Mouse (Mus musculus): ENCODE results near the gene Lrguk.
A peak's percentile ranks its signal among the peaks of the same experiment; 100 is the strongest.

The Lrguk gene

DNA sequence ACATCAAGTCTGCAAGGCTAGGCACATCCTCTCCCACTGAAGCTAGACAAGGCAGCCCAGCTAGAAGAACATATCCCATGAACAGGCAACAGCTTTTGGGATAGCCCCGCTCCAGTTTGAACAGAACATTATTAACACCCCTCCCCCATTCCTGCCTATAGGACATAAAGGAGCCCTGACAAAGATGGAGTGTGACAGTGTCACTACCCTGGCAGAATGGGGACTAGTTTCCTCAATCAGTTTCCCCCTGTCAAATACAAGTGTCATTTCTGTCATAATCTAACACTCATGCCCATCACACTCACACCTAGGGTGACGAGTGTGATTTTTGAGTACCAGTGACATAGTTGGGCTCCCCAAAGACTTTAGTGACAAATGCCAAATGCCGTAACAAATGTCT, 118.8 kb downstream of the Lrguk start:
- DNase-seq (ENCODE audit: low spot score): no peak

DNA sequence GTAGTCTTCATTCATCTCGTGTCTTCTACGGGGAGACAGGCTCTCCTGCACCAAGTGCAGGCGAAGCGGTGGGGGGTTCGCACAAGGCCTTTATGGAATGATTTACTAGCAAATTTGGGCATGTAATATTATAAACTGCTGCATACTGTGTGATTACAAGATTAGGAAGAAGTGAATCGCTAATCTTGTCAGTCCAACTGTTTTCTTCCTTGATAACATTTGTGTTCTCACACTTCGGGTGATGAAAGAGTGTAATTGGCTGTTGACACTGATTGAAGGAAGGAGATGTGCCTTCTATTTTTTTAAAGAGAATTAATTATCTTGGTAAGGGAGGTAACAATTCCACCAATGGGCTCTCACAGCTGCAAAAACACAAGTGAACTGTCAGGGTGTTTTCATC, 119.4 kb downstream of the Lrguk start:
- no peak for DNase-seq (ENCODE audit: low spot score)

DNA sequence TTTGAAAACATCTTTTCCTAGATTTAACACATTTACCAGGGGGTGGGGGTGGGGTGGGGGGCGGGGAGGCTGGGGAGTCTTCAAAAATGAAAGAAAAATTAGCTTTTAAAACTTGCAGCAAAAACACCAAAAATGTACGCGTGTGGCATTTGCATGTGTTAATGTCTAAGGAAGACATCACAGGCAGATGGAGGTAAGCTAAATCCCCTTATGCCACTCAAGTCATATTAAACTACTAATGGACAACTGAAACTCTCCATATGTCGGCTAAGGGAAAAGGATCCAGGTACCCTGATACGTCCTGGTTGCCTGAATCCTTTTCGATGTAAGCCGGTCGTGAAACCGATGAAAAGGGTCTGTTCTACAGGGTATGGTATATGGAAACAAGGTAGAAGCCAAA, 119.8 kb downstream of the Lrguk start:
- no peak for DNase-seq (ENCODE audit: low spot score)

DNA sequence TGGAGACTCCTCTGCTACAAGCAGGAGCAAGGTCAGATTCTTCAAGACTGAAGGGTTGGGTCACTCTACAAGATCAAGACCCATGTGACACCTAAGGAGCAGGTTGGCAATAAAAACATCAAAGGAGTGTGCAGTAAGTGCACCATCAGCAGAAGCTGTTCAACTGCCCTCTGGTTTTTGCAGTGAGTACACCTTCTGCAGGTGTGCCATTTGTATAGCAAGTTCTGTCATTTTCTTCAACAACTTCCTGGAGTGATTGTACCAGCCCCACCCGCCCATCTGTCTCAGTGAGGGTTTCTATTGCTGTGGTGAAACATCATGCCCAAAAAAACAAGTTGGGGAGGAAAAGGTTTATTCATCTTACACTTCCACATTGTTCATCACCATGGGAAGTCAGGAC, 120.6 kb downstream of the Lrguk start:
- no peak for DNase-seq (ENCODE audit: low spot score)

DNA sequence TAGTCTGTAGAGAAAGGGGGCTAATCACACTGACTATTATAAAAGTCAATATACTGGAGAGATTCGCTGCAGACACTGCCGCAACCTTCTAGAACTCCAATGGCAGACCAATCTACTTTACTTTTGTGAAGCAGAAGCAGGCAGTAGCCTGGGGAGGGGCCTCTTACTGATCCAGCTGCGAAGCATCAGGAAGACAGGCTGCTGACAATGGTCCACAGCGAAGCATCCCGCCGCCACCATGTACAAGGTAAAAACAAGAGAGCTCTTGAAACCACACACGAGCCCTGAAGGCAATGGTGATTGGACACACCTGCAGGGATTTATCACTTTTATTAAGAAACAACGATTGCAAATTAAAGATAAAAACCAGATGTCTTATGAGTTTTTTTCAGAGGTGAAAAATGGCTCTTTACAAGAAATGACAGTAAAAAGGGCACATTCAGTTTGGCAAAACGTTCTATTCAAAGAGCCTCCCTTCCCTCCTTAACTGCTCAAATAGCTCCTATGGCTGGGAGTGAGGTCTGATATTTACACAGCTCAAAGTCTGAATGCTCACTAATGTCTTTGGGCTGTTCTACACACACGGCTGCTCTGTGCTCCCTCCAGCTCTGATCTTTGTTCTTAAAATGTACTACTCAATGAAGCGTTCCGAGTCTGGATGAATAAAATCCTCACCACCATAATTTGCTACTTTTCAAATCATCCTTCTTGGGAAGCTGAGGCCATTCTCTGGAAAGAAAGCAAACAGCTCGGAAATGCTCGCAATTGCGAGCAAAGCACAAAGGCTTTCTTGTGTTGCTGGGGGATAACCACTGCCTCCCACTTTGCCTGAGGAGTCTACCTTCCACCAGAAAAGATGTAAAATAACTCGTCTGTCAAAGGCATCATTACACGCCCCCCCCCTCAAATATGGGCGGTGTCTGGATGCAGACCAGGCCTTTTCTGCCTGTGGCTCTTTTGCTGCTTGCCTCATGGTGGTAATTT, 124.1 kb downstream of the Lrguk start:
- DNase-seq (ENCODE audit: low spot score): no peak

DNA sequence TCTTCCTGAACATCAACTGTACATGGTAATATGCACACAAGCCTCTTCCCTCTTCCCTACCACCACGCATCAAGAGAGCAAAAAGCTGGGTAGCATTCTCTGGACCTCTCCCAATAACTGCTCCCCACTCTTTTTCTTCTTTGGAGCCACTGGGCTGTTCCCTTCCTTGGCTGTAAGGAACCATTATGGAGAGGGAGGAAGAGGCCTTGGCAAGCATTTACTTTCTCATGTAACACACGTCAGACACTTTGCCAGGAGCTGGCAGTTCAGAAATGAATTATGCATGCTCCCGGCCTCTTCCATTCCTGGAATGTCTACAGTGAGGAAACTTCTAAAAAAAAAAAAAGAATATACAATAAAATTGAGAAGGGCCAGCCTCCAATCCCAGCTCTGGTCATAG, 125.0 kb downstream of the Lrguk start:
- no peak for DNase-seq (ENCODE audit: low spot score)

DNA sequence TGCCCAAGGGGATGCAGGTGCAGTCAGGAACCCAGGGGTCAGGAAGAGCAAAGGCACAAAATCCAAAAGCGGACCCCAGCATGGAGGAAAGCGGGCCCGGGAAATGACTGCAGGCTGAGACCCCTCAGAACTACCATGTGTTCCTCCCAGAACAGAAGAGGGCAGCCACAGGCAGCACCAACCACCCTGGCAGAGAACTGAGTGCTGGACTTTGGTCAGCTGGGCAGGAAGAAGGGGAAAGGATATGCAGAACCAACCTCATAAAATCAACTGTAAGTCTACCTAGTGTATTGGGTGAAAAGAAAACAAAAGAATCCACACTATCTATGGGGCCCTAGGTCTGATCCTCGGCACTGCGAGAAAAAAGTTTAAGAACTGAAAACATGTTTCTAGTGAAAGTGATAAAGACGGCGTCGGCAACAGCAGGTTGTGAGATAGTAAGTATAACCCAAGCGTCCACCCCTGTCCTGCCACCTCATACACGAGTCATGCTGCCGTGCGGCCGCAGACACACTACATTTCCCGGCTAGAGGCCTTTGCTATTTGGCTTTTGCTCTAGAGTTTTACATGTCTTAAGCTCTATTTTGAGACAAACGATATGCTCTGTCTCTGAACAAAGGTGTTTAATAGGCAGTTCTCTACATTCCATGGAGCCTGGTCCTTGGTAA, 126.0 kb downstream of the Lrguk start:
- no peak for DNase-seq (ENCODE audit: low spot score)

DNA sequence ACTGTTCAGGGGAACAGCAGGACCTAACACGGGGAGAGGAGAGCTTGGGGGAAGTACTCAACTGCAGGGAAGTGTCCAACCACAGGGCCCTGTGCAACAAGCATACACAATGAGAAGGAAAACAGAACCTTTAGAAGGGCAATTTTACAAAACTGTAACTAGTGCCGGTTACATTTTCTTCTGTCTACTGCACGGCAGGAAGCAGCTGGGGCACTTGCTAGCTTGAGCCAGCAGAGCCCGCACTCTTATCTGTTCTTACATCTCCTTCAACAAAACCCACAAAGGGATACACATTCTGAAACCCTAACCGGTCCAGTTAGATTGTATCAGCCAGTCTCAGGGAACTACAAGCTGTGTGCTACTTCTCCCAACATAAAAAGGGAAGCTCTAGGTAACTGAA, 126.8 kb downstream of the Lrguk start:
- DNase-seq (ENCODE audit: low spot score): no peak

DNA sequence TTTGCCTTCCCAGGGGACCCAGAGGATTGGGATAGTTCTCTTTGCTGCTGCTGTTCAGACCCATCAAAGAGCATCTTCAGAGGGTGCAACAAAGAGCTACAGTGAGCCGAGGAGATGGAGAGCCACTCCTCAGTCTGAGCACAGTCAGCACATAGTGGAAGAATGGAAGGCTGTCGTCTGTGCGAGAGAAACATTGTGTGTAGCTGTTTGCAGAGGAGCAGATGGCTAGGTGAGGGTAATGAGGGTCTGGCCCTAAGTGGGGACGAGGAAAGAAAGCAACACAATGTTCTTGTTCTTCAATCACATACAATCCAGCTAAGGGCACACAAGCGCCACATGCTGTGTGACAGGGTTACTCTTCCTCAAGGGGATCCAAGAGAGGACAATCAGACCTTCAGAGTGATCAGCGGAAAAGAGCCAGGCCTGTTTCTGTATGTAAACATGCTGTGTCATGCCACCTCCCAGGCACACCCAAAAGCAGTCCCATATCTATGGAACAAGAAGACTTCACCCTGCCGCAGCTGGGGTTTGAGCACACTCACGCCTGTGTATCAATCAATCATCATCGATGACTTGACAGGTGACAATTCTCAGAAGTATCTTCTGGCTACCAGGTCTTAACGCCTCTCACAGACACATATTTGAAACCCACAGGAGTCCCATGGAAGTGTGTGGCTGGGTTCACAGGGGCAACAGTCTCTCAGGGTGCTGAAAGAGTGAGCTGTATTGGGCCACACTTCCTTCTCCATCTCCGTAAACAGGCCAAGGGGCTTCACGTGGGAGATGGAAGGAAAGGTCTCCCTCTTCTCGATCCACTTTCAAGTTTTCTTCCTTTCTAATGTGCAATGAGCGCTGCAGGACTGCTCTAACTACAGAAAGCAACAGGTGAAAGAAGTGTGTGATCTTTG, 127.8 kb downstream of the Lrguk start:
- peak; percentile 30 for DNase-seq (ENCODE audit: low spot score)

DNA sequence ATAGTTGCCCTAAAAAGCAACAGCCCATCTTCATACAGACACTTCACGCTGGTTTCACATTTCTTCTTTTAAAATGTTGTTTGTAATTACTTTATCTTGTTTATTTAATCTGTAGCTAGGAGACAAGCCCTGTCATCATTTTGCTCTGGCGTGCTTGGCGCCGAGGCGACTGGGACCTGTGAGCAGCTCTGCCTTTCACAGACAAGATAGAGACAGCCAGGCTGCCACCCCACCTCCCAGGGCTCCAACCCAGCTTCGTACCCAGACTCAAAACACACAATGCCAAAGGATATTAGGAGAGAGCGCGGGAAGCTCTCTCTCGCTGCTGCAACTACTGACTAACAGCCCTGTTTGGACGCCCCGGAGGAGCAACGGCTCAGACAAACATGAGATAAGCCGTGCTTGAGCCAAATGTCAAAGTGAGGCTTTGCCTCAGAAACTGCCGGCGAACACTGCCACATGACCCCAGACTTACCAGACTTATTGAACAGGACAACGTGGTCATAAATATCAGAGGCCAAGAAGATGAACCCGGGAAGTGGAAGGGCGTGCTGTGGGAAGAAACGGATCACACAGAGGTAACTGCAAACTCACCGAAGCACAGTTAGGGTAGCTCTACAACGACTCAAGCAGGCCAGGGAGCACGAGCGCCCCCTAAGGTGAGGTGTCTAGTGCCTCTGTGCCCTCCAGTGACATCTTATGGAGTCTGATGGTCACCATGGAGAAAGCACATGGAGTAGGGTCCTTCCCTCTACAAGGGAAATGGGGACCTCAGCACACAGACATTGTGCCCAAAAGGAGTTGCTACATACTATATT, 131.0 kb downstream of the Lrguk start:
- no peak for DNase-seq (ENCODE audit: low spot score)

DNA sequence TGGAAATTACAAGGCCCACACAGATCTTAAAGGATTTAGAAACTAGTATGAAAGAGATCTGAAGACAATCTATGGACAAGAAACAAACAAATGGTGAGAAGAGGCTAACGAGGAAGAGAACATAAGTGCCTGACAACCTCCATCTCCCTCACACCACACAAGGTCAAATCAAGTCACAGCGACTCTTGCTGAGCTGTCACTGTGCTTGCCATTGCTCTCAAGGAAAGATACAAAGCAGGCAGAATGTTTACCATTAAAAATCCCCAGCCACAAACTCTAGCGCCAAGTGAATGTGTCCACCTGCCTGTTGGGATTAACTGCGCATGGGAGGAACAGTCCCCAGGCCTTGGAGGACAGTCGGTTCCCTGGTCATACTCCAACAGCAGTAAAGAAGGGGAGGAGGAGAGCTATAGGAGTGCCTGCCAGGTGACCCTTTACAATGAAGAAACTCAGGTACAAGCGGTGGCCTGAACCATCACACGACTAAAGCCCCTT, 131.6 kb downstream of the Lrguk start:
- no peak for DNase-seq (ENCODE audit: low spot score)

DNA sequence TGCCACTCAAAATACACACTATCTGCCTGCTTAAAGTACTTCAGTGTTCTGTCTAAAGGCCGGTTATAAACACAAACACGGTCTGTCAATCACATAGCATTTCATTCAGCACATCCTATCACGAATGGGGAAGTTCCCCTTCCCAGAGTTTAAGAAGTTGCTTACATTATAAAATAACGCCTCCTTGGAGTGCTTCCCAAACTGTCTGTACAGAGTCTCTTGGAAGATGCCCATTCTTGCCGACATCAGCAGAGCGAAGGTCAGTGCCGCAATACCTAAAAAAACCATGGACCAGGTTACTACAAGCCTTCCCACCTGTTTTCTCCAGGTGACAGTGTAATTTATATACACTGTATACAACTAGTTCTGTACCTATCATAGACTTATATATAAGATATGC, 132.3 kb downstream of the Lrguk start:
- no peak for DNase-seq (ENCODE audit: low spot score)

DNA sequence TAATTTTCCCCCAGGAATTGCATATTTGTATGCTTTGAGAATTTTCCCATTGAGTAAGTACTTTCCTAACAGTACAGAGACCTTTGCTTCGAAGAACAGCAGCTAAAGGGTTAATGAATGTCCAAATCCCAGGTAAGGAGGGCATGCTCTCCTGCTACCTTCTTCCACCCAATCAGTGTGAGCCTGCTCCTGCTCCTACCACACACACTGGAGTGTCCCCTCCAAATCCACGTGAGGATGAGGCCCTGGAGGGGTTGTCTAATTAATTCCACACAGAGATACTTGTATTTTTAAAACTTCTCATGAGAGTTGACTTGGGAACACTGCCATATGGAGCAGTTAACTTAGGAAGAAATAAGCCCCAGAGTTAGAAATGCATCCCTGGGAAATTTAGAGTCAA, 133.4 kb downstream of the Lrguk start:
- no peak for DNase-seq (ENCODE audit: low spot score)

DNA sequence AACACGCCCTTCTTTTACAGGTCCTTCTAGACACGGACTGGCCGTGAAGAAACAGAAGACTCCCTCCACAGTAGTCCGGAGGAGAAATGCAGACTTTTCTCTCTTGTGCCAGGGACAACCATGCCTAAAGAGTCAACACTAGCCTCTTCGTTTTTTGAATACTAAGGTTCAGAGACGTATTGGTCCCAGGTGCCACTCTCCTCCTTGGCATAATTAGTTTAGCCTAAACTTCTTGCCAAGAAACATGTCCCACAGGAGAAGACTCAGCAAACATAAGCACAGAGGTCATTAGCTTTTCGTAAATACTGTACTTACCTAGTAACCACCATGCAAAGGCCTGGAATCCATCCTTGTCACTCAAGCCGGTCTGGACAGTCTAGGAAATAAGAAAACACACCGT, 133.8 kb downstream of the Lrguk start:
- DNase-seq (ENCODE audit: low spot score): no peak

DNA sequence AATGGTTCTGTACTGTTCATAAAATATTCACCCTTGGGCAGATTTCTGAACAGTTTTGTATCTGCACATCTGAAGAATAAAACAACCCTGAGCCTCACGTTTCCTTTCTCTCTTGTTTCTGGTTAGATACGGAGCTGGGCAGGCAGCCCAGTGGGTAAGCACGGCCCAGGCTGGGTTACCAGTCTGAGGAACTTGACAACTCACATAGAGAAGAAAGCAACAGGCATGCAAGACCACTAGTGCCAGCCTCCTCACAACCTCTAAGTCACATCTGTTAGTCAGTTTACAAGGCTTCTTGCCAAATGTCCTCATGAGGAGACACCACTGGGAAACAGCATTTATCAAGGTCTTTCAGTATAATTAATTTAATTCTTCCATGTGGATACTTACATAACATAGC, 139.6 kb downstream of the Lrguk start:
- DNase-seq (ENCODE audit: low spot score): no peak

DNA sequence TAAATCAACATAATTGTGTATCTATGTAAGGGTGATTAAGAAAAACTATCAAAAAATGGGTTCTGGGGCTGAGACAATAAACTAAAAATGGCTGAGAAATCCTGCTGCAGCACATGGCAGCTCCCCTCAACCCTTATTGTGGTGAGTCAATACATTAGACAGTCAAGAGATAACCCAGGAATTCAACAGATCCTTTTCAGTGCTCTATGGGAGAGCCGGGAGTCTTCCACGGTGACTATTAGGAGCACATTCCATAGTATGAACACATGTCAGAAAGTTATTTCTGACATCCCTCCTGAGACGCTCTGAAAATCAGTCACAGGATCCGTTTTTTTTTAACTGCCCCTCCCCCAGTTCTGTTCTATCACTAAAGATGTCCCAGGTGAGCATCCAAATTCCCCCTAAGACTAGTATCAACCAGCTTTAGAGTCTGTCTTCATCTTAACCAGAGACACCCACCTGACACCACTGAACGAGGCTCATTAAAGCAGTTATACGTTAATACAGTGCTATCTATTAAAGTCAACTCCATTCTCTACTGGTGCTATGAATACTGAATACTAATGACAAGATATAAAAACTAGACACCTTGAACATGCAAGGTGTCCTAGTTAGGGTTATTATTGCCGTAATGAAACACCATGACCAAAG, 141.7 kb downstream of the Lrguk start:
- DNase-seq (ENCODE audit: low spot score): no peak

DNA sequence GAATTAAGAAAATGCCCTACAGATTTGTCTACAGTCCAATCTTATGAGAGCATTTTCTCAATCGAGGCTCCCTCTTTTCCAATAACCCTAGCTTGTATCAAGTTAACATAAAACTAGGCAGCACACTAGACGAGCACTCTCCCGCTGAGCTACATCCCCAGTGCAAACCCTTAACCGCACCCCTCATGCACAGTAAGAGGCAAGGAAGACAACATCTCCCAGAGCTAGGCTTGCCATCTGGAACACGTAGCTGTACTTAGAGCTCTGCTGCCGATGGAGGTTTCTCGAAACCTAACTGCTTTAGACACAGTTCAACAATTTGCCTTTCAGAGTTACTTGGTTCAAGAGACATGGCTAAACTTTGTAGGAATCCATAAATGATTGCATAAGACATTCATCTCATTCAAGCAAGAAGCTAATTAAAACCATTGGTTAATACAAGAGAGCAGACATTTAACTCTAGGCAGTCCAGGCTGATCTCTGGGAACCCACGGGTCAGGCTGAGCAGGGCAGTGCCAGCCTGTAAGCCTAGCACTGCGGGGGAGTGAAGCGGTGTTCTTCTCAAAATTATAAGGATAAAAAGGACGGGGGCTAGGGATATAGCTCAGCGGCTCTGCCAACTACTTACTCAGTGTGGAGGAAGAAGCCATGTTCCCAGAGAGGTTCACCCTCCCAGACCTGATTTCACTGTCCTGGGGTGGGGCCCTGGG, 142.7 kb downstream of the Lrguk start:
- DNase-seq (ENCODE audit: low spot score): no peak

DNA sequence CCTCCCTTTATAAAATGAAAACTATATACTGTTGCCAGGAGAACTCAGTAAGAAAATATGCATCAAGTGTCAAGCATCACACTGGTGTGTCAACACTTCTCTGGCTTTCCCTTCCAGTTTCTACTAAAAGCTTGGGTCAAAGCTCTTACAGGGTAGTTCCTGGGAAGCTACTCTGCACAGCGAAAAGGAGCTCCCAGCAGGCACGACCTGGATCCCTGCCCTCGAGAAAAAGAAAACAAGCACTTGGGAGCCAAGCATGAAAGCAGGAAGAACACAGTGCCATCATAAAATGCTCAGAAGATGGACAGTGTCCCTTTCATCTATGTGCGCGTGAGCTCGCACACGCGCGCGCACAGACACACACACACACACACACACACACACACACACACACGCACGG, 144.0 kb downstream of the Lrguk start:
- DNase-seq (ENCODE audit: low spot score): no peak

DNA sequence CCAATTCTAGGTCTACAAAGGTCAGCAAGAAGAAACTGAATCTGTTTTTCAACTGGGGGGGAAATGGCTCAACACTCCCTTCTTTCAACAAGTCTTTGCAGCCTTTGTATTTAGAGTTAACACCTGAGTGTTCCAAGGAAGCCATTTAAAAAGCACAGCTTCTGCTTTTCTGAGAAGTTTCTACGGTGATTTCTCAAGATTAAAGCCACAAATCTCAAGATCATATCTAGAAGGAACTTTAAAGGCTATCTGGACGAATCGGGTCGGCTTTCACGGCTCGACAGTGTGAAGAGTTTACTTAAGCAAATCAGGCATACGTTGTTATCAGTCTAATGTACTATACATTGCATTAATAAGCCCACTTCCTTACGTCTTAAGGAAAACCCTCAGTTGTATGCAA, 145.5 kb downstream of the Lrguk start:
- DNase-seq (ENCODE audit: low spot score): no peak
